Mouse (Mus musculus): ENCODE measurements around the gene Snrk. TPM values are rescaled to one million over a fixed set of nuclear protein-coding genes. Genes with fewer than 3 reads are reported as not detected.

Gene Snrk
- total RNA-seq, 1 experiment from 2014 or later = 197 TPM

DNA sequence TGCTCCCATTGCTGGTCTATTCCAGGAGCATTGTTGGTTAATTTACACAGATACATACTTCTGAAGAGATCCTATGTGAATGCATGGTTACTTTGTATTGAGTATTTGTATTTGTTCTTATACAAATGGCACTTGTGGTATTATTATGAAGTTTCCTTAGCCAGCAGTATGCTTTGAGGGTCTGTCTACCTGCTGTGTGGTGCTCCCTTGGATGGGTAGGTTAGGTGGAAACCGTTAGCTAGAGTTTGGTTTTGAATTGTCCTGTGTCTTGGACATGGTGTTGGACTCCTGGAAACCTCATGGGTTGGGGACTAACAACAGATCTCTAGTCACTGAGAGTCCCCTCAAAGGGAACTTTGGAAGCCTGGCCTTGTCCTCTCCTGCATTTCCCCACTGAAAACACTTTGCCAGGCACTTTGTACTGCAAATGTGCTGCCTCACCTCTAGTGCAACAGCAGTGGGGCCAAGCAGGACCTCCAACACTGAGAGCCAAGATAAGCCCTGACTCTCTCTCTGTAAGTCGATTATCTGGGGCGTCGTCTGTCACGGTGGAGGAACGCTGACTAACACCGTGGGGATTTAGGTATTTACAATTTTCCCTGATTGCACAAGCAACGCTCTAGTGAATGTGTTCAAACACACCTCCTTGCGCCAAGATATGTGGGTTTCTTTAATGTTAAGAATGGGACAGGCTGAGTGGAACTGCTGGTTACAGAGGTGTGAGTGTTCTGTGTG, 13.3 kb upstream of the Snrk start:
- no peak for ATAC-seq (ENCODE audit: extremely low read depth, insufficient number of reproducible peaks, low FRiP score, poor library complexity, severe bottlenecking)

DNA sequence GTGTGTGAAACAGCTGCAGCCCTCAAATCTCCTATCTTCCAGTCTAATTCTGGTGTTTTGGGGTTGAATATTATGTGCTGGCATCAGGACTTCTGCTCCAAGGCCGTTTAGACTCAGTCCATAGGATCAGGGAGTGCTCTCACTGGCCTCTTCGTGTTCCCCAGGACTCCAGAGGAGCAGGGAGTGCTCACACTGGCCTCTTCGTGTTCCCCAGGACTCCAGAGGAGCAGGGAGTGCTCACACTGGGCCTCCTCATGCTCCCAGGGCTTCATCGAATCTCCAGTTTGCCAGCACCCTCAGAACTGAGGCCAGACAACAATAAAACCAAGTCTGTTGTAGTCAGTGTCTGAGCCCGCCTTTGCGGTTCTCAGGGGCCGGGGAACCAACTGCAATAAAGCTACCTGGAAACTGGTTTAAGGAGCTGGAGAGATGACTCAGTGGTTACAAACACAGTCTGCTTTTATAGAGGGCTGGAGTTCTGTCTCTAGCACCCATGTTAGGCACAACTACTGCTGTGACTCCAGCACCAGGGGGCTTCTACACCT, 12.7 kb upstream of the Snrk start:
- ATAC-seq (ENCODE audit: extremely low read depth, insufficient number of reproducible peaks, low FRiP score, poor library complexity, severe bottlenecking) = no peak

DNA sequence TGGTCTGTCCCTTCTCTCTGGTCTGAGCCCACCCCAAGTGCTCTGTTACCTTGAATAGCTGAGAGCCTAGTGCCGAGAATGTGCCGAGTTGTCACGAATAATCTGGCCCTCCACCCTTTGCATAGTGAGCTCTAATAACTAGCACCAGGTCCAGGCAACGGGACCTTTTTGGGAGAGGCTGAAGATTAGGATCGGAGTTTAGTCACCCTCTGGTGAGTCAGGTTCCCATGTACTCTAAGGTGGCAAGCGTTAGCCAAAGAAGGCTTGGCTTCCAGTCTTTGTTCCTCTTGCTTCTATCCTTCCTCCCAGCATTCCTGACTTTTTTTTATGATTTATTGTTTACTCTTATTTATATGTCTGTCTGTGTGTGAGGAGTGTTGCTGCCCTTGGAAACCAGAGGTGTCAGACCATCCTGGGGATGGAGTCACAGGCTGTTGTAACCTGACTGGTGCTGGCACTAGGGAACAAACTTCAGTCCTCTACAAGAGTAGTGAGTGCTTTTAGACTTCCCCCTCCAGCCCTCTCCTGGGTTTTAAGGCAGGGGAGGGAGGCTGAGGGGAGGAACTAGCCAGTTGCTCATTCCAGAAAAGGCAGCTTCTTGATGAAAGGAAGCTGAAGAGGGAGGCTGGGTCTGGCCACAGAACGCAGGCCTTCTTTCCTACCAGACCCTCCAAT, 9.2 kb upstream of the Snrk start:
- no peak for ATAC-seq (ENCODE audit: extremely low read depth, insufficient number of reproducible peaks, low FRiP score, poor library complexity, severe bottlenecking)

DNA sequence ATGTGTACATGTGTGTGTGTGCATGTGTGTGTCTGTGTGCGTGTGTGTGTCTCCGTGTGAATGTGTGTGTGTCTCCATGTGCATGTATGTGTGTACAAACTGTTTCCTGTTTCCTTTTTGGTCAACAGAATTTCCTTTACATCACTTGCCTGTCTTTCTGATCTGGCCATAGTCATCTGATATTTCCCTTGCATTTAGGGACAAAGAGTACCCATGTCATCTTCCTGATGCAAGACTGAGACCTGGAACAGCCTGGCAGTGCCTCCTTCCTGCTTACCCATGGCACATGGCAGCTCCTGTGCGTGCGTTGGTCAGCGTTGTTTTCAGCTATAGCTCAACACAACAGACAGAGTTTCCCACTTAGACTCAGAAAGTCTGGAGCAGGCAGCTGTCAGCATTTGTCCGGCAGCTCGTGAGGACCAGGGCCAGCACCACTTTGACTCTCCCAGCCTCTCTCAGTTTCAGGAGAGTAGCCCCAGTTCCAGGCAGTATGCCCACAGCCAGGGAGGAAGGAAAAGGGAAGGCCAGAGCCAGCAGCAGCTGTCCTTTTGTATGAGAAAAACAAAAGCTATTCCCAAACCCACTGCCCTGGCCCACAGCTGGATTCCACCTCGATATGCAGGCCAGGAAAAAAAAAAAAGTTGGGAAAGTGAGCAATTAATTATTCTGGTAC, 7.4 kb upstream of the Snrk start:
- ATAC-seq (ENCODE audit: extremely low read depth, insufficient number of reproducible peaks, low FRiP score, poor library complexity, severe bottlenecking) = no peak

DNA sequence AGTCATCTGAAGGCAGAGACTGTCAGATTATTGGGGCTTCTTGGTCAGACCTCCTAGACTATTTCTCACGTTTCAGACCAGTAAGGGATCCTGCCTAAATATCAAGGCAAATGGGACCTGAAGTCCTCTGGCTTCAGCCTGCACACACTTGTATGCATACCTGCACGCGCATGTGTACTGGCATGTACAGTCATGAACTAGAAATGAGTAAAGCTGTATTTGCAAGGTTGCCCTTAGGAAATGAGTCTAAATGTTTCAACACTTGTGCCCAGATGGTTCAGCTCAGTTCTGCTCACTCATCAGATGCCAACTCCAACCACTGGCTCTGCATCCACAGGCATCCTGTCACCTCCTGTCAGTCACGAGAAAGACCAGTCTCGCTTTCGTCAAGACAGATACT, 6.6 kb upstream of the Snrk start:
- ATAC-seq (ENCODE audit: extremely low read depth, insufficient number of reproducible peaks, low FRiP score, poor library complexity, severe bottlenecking) = no peak

DNA sequence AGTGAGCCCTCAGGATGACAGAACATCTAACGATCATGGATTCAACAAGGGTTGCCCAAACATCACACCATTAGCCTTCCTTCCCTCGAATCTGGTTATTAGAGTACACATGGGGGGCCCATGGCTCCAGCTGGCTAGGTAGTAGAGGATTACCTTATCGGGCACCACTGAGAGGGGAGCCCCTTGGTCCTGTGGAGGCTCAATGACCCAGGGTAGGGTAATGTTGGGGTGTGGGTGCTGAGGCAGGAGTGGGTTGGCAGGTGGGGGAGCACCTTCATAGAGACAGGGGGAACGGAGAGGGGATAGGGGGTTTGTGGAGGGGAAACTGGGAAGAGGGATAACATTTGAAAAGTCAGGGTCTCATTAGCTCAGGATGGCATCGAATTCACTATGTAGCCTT, 6.1 kb upstream of the Snrk start:
- no peak for ATAC-seq (ENCODE audit: extremely low read depth, insufficient number of reproducible peaks, low FRiP score, poor library complexity, severe bottlenecking)

DNA sequence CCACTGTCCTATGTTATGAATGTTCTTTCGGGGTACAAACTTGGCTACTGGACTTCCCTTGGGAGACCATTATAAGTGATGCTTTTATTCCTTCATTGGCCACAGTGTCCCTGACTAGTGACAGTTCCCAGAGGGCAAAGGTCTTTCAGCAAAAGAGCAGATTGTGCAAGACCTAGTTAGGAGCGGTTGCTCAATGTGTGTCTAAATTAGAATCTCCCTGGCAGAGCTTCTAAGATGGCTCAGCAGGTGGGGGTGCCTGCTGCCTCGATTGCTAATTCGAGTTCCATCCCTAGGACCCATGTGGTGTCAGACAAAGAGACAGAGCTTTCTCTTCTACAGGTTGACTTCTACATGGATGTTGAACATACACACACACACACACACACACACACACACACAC, 1.5 kb upstream of the Snrk start:
- ATAC-seq (ENCODE audit: extremely low read depth, insufficient number of reproducible peaks, low FRiP score, poor library complexity, severe bottlenecking) = no peak

DNA sequence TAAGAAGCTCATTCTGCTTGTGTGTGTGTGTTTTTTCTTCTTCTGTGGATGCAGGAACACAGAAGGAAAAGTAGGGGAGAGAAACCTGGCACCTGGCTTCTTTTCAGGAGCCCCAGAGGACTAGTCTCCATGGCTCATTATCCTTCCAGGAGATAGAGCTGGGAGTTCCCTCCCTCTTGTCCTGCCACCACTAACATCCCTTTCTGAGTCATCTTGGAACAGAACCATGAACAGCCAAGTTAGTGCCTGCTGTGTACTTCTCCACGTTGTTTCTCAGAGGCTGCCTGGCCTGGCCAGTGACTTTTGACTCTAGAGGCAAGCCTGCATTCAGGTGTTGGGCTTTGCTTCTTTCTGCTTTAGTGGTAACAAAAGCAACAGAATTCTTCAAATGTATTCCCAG, 707 bp upstream of the Snrk start:
- no peak for ATAC-seq (ENCODE audit: extremely low read depth, insufficient number of reproducible peaks, low FRiP score, poor library complexity, severe bottlenecking)

DNA sequence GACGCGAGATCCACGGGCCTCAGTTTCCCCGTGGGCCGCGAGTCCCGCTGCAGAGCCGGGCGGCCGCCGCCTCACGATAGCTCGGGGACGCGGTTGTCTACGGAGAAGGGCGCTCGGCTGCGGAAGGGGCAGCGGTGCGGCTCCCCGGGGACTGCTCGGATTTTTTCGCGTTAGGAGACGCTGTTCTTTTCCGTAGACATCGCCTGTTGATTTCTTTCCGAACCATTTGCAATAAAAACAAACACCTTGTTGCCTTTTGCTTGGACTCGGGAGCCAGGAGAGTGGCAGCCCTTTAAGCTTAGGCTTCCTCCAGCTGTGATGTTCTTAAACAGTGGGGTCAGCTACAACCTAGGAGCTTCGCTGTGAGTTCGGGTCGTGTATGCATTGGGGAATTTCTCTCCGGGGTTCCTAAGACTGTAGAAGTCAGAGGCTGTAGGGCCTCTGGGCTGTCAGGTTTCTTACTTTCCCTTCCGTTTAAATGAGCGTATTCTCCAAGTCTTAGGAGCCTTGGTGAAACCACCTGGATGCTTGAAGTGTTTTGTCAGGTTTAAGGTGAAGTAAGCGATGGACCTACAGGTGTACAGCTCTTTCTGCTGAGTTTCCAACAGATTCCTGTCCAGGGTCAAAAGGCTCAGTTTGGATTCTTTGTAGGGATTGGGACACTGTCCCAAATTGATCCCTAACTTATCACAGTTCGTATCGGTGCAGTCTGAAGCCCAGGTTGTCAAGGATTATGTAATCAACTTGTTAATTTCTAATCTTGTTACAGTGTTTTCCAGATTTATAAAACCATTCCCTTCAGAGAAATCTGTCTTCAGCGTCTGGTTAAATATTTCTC, 845 bp downstream of the Snrk start:
- no peak for ATAC-seq (ENCODE audit: extremely low read depth, insufficient number of reproducible peaks, low FRiP score, poor library complexity, severe bottlenecking)

DNA sequence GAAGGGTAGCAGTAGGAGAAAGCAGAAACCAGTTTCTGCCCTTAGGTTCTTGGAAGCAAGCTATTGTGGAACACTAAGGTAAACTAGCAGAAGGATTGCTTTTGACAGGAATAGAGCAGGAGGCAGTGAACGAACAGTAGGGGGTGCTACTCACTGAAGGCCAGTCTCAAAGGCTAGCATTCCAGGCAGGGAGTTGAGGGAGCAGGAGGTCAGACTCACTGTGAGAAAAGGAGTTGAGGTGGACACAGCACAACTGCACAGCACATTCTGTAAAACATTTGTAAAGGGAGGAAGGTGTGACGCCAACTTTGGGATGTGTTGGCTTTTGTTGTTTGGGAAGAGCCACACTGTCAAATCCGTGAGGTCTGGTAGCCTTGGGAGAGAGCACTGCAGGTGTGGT, 3.0 kb downstream of the Snrk start:
- peak; percentile 39; the same call in 1 of the 2 replicates for ATAC-seq (ENCODE audit: extremely low read depth, insufficient number of reproducible peaks, low FRiP score, poor library complexity, severe bottlenecking)

DNA sequence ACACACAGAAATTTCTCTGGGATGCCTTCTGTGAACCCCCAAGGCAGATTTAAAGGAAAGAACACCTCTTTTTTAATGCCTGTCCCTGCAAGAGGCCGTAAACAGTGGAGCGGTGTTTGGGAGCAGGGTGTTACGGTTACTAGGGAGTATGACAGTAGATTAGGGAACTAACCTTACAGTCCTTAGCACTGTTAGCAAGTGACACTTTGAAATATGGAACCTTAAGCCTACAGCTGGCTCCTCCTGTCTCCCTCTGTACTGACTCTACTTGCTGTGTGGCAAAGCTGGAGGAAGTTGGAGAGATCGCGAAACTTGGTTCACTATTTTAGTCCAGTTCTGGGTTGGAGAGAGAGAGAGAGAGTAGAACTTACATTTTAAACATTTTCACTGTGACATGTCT, 5.0 kb downstream of the Snrk start:
- ATAC-seq (ENCODE audit: extremely low read depth, insufficient number of reproducible peaks, low FRiP score, poor library complexity, severe bottlenecking) = peak; percentile 69; the same call in 1 of the 2 replicates

DNA sequence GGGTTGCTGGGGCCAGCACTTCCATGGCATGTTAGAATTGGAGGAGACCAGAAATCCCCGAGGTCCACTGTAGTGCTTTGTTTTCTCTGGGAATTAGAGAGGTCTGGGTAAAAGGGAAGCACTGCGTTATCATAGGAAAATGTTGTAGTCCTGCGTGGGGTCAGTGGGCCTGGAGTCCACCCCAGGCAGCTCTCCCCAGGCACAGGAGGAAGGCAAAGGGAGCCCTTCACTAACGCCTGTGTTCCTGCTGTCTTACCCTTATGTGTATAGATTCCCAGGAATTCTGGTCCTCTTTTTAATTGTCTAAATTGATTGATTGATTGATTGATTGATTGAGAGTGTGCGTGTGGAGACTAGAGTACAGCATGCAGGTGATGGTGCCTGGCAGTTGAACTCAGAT, 6.1 kb downstream of the Snrk start:
- ATAC-seq (ENCODE audit: extremely low read depth, insufficient number of reproducible peaks, low FRiP score, poor library complexity, severe bottlenecking) = no peak

DNA sequence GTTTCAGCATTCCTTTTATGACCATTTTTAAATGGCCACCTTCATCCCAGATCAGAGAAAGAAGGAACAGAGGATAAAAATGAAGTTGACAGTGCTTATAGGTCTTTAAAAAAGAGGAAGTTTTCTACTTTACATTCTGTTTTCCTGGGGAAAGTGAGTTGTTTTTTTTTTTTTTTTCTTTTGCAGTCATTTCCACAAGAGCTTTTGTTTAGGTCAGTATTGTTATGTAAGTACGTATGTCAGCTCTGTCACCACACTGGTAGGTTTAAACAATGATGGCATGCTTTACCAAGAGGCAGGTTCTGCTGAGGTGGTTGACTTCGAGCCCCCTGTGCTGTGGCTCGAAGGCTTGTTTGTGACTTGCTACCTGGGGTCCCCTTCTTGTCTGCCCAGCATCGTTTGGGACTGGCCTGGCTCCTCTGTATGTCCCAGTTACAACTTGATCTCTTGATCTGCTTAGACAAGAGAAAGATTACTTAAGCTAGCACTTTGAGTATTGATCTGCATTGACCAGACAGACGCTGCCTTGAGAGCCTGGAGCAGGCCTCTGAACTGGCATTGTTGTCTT, 8.7 kb downstream of the Snrk start:
- no peak for ATAC-seq (ENCODE audit: extremely low read depth, insufficient number of reproducible peaks, low FRiP score, poor library complexity, severe bottlenecking)

DNA sequence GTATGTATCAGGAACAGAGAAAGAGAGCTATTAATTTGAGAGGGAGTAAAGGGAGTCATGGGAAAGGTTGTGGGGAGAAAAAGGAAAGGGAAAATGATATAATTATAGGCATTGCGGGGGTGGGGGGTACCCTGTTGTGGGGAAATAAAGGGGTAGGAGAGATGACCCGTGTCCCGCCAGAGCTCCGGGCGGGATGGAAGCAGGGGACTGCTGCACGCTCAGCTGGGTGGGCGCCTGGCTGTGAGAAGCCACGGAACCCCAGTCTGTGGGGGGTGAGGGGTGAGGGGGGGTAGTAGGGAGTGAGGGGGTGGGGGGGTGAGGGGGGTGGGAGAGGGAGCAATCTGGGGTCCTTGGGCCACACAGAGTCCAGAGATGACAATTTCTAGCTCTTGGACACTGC, 9.7 kb downstream of the Snrk start:
- ATAC-seq (ENCODE audit: extremely low read depth, insufficient number of reproducible peaks, low FRiP score, poor library complexity, severe bottlenecking) = no peak

DNA sequence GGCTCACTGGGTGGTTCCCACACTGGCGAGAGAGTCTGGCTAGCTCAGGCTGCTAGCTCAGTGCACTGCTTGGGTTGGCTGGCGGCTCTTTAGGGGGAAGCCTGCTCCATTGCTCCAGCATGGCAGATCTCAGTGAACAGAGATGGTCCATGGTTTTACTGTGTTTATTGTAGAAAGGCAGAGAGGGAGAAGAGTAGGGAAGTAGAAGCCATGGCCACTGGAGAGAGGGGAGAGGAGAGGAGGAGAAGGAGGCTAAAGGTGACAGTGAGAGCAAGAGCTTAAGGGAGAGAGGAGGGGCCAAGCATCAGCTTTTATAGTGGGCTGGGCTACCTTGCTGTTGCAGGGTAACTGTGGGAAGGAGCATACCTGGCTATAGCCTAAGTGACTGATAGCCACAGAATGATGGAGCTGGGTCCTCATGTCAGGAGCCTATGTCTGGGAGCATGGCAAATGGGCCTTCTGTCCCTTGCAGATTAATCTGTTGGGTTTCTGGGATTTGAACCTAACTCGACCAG, 10.3 kb downstream of the Snrk start:
- ATAC-seq (ENCODE audit: extremely low read depth, insufficient number of reproducible peaks, low FRiP score, poor library complexity, severe bottlenecking) = no peak

DNA sequence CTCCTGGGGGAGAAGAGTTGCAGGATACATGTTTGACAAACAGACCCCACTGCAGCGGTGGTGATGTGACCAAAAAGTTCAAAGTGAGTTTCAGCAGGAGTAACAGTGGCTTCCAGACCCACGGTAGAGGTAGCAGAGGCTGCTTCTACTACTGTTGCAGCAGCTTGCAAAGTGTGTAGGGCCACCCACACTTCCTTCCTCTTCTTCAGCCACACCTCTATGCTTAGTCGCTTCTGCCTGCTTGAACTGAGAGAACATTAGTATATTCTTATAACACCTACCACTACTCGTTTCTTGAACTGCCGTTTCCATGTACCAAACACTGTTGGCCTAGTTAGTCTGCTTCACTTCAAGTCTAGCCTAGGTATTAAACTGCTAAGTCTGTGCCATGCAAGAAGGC, 11.6 kb downstream of the Snrk start:
- peak; percentile 89 for ATAC-seq (ENCODE audit: extremely low read depth, insufficient number of reproducible peaks, low FRiP score, poor library complexity, severe bottlenecking)

DNA sequence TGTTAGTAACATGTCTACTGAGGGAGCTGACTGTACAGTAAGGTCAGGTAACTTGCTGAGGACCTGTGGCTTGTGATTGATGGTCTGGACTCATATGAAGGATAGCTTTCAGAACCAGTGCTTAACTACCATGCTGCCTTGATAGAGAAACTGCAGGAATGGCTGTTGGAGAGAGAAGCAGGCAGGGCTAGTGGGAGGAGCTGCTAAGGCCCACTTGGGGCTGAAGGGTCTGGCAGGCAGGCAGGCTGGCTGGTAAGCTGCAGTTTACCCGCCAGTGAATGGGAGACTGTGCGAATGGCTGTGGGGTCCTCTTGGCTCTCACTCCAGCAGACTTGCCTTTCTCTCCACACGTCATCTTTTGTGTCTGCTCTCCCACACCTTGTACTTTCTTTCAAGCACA, 13.6 kb downstream of the Snrk start:
- ATAC-seq (ENCODE audit: extremely low read depth, insufficient number of reproducible peaks, low FRiP score, poor library complexity, severe bottlenecking) = no peak

DNA sequence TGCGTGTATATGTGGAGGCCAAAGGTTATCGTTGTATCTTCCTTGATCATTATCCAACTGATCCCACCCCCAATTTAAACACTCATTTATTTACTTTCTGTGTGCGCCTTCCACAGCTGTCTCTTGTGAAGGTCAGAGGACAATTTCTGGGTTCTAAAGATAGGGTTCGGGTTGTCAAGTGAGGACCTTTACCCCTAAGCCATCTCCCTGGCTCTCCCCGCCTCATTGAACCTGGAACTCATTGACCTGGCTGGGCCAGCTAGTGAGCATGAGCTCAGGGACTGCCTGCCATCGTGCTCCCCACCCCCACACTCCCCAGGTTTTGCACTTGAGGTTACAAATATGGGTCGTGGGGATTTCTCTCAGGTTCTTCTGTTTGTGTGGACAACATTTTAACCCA, 15.1 kb downstream of the Snrk start:
- no peak for ATAC-seq (ENCODE audit: extremely low read depth, insufficient number of reproducible peaks, low FRiP score, poor library complexity, severe bottlenecking)
